Mouse (Mus musculus): ENCODE results near the gene Cdc37l1. TPM values are rescaled to one million over a fixed set of nuclear protein-coding genes. Genes with fewer than 3 reads are reported as not detected.

Cdc37l1 gene
- polyA plus RNA-seq, 1 experiment from 2014 or later = 47.1 TPM

DNA sequence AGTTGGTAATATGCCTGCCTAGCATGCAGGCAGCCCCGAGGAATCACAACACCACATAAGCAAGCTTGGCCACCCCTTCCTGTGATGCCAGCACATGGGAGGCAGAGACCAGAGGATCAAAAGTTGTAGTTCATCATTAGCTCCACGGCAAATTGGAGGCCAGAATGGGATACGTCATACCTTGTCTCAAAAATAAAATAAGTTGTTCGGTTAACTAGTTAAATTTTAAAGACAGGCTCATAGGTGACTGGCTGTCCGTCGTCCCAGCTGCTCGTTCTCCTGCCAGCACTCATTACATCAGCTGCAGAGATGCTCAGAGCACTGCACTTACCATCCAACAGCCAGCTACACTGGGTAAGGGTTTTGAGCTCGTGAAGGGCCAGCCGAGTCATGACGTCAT lies 47.4 kb downstream of the Cdc37l1 start:
- H3K4me1 ChIP-seq (replicated peaks) = no peaks in the 10 kb centered on the region
- ATAC-seq (ENCODE audit: low FRiP score, low read depth) = no peak
- no peak overlapping the region for H3K9ac ChIP-seq
- H3K4me3 ChIP-seq = no peak overlapping the region
- H3K27me3 ChIP-seq = no peaks in the 10 kb centered on the region
- no peaks in the 10 kb centered on the region for H3K9me3 ChIP-seq
- no peak overlapping the region for H3K4me2 ChIP-seq
- H3K27ac ChIP-seq (replicated peaks) = no peak overlapping the region
- WGBS = 95% methylated on average over 10 of the region's 10 CpGs
- peaks cover 7% of the 10 kb centered on the region; the same call in 1 of the 2 replicates for H3K36me3 ChIP-seq

- H3K9me3 ChIP-seq = no peaks in the 10 kb centered on the region
- H3K4me3 ChIP-seq = no peak overlapping the region
- ATAC-seq (ENCODE audit: low FRiP score, low read depth) = no peak
- peaks cover 4% of the 10 kb centered on the region; the same call in 1 of the 2 replicates for H3K4me1 ChIP-seq (replicated peaks)
- H3K9ac ChIP-seq = no peak overlapping the region
- no peak overlapping the region for H3K4me2 ChIP-seq
- peaks cover 7% of the 10 kb centered on the region; the same call in 1 of the 2 replicates for H3K36me3 ChIP-seq
- H3K27me3 ChIP-seq = no peaks in the 10 kb centered on the region
- H3K27ac ChIP-seq (replicated peaks) = no peak overlapping the region
Observed at GRCm38 (mm10) chr19:29039334-29039733, 49.2 kb downstream of the Cdc37l1 start.

GRCm38 (mm10) chr19:29040206-29040605 lies 50.1 kb downstream of the Cdc37l1 start:
- Histone ChIP-seq H3K27me3 (no peaks in the 10 kb centered on the region), H3K4me1 (replicated peaks) (peaks cover 8% of the 10 kb centered on the region; the same call in 1 of the 2 replicates), H3K9ac (no peak overlapping the region), H3K9me3 (no peaks in the 10 kb centered on the region), H3K27ac (replicated peaks) (no peak overlapping the region), H3K4me2 (no peak overlapping the region), H3K36me3 (peaks cover 7% of the 10 kb centered on the region; the same call in 1 of the 2 replicates), H3K4me3 (no peak overlapping the region)
- ATAC-seq (ENCODE audit: low FRiP score, low read depth) = no peak
- 95% methylated on average over 4 of the region's 4 CpGs for WGBS

- Histone ChIP-seq H3K4me1 (replicated peaks) (peaks cover 25% of the 10 kb centered on the region), H3K4me2 (no peak overlapping the region), H3K4me3 (no peak overlapping the region), H3K9ac (no peak overlapping the region), H3K9me3 (no peaks in the 10 kb centered on the region), H3K36me3 (peaks cover 4% of the 10 kb centered on the region; the same call in 1 of the 2 replicates), H3K27ac (replicated peaks) (no peak overlapping the region), H3K27me3 (no peaks in the 10 kb centered on the region)
- no peak for ATAC-seq (ENCODE audit: low FRiP score, low read depth)
- 84% methylated on average over 6 of the region's 6 CpGs for WGBS
Observed at GRCm38 (mm10) chr19:29042143-29042542, 52.0 kb downstream of the Cdc37l1 start.

DNA sequence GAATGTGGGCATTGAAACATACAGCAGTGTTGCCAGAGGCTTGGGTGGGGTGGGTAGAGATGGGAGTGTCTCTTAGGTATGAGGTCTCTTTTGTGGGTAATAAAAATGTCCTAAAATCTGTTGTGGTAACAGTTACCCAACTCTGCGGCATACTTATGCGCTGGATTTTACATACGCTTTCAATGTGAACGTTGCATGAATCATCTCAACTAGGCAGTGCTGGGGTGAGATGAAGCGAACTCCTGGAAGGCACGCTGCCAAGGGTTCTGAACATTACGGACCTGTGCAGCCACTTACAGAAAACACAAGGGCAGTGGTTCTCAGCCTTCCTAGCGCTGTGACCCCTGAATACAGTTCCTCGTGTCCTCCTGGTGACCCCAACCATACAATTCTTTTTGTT lies 52.5 kb downstream of the Cdc37l1 start:
- no peaks in the 10 kb centered on the region for H3K27me3 ChIP-seq

DNA sequence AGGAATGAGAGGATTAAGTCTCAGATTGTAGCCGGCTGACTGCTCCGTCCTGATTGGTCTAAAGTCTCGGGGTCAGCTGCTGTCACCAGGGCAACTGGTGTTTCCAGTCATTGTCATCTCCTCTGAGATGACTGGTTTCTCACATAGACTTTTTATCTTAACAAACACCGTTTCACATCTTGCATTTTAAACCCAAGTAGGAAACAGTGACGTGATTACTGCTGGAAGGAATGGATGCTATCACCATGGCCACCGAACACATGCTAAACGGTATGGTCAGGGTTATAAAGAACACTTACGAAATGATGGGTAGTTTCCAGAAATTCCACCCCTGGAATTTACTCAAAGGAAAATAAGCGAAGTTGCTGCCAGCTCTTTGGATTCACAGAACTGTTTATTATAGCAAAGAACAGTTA lies 54.2 kb downstream of the Cdc37l1 start:
- Histone ChIP-seq H3K27ac (replicated peaks) (no peak overlapping the region), H3K4me1 (replicated peaks) (peaks cover 31% of the 10 kb centered on the region), H3K36me3 (no peaks in the 10 kb centered on the region), H3K4me3 (no peak overlapping the region), H3K9me3 (no peaks in the 10 kb centered on the region), H3K27me3 (no peaks in the 10 kb centered on the region), H3K9ac (no peak overlapping the region), H3K4me2 (no peak overlapping the region)
- ATAC-seq (ENCODE audit: low FRiP score, low read depth) = no peak
- 28% methylated on average over 9 of the region's 9 CpGs for WGBS

More for the DNA sequence above, 52.5 kb downstream of the Cdc37l1 start:
- no peaks in the 10 kb centered on the region for H3K9me3 ChIP-seq
- H3K36me3 ChIP-seq = no peaks in the 10 kb centered on the region; the same call in 1 of the 2 replicates
- WGBS = 87% methylated on average over 9 of the region's 9 CpGs
- no peak overlapping the region for H3K4me2 ChIP-seq
- H3K9ac ChIP-seq = no peak overlapping the region
- H3K27ac ChIP-seq (replicated peaks) = no peak overlapping the region
- no peak overlapping the region for H3K4me3 ChIP-seq
- ATAC-seq (ENCODE audit: low FRiP score, low read depth) = no peak
- H3K4me1 ChIP-seq (replicated peaks) = peaks cover 26% of the 10 kb centered on the region

GRCm38 (mm10) chr19:29045369-29045768 lies 55.2 kb downstream of the Cdc37l1 start:
- H3K9ac ChIP-seq = no peak overlapping the region
- H3K4me2 ChIP-seq = no peak overlapping the region
- no peak for ATAC-seq (ENCODE audit: low FRiP score, low read depth)
- no peaks in the 10 kb centered on the region for H3K36me3 ChIP-seq
- no peak overlapping the region for H3K4me3 ChIP-seq
- 65% methylated on average over 4 of the region's 4 CpGs for WGBS
- H3K4me1 ChIP-seq (replicated peaks) = peaks cover 31% of the 10 kb centered on the region
- no peaks in the 10 kb centered on the region for H3K9me3 ChIP-seq
- no peaks in the 10 kb centered on the region for H3K27me3 ChIP-seq
- H3K27ac ChIP-seq (replicated peaks) = no peak overlapping the region

- Histone ChIP-seq H3K27ac (replicated peaks) (no peak overlapping the region), H3K9me3 (no peaks in the 10 kb centered on the region), H3K4me3 (peak overlapping the region; percentile 85), H3K4me2 (peak overlapping the region; percentile 72), H3K36me3 (no peaks in the 10 kb centered on the region), H3K4me1 (replicated peaks) (peaks cover 31% of the 10 kb centered on the region), H3K27me3 (no peaks in the 10 kb centered on the region), H3K9ac (peak overlapping the region; percentile 24; the same call in 1 of the 2 replicates)
- no peak for ATAC-seq (ENCODE audit: low FRiP score, low read depth)
- 59% methylated on average over 15 of the region's 15 CpGs for WGBS
Observed at GRCm38 (mm10) chr19:29045956-29046650, 56.0 kb downstream of the Cdc37l1 start.

DNA sequence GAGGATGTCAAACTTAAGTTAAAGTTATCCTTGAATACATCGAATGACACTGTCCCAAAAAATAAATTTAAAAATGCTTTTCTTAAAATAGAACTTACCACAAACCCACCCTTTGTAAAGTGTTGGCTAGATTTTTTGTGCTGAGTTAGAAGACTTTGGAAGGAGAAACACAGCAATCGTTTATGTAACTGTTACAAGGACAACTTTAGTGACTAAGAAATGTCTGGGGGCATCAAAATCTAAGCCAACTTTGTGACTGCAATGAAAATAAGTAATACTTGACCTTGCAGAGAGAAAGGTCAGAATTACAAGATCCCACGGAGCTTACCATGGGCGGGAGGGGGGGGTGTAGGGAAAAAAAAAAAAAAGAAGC lies 56.8 kb downstream of the Cdc37l1 start:
- WGBS = 32% methylated on average over 4 of the region's 4 CpGs
- peak overlapping the region; percentile 83 for H3K27ac ChIP-seq (replicated peaks)
- H3K4me1 ChIP-seq (replicated peaks) = peaks cover 31% of the 10 kb centered on the region
- no peaks in the 10 kb centered on the region for H3K27me3 ChIP-seq
- H3K9me3 ChIP-seq = no peaks in the 10 kb centered on the region
- ATAC-seq (ENCODE audit: low FRiP score, low read depth) = no peak
- H3K36me3 ChIP-seq = no peaks in the 10 kb centered on the region
- H3K4me3 ChIP-seq = peak overlapping the region; percentile 85
- H3K4me2 ChIP-seq = peak overlapping the region; percentile 72
- peak overlapping the region; percentile 87 for H3K9ac ChIP-seq

GRCm38 (mm10) chr19:29047334-29048170 lies 57.4 kb downstream of the Cdc37l1 start, which contains the start of gene Ak3:
TSS of gene Ak3 (minus strand) at chr19:29047961.
- H3K27ac ChIP-seq (replicated peaks) = peak within 1 kb of the TSS; percentile 83
- WGBS = under 1% methylated on average over 65 of the region's 68 CpGs
- peak within 1 kb of the TSS; percentile 85 for H3K4me3 ChIP-seq
- peaks cover 31% of the 10 kb centered on the region for H3K4me1 ChIP-seq (replicated peaks)
- peak within 1 kb of the TSS; percentile 72 for H3K4me2 ChIP-seq
- H3K27me3 ChIP-seq = no peaks in the 10 kb centered on the region
- no peaks in the 10 kb centered on the region for H3K36me3 ChIP-seq
- no peaks in the 10 kb centered on the region for H3K9me3 ChIP-seq
- peak; percentile 92 for ATAC-seq (ENCODE audit: low FRiP score, low read depth)
- peak within 1 kb of the TSS; percentile 87 for H3K9ac ChIP-seq

DNA sequence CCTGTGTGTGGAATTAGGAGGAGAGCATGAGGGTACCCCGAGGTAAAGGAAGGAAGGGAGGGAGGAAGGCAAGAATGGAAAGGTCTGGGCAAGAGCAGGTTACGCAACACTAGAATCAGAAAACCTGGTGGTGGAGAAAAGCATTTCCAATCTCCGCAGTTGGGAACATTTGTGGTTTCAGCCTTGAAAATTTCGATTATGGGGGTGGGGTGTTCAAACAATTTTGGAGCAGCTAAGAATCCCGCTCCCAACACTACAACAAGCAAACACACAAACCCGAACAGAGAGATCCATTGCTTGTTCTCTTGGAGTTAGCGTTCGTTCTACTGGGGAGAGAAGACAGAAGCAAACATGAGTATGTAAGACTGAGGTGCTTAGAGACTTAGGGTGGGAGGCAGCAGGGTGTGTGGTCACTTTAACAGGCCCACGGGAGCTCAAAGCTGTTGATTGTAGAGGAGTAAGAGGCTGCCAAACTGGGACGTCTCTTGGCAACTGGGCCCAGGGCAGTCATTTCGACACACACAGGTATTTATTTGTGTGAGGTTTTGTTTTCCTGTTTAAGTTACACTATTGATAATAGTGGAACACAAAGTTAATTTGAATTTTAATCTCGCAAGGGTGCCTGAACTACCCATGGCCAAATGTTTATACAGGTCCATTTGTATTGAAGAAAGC lies 59.4 kb downstream of the Cdc37l1 start:
- peaks cover 27% of the 10 kb centered on the region for H3K4me1 ChIP-seq (replicated peaks)
- 81% methylated on average over 12 of the region's 12 CpGs for WGBS
- no peaks in the 10 kb centered on the region for H3K27me3 ChIP-seq
- H3K4me3 ChIP-seq = no peak overlapping the region
- no peak overlapping the region for H3K4me2 ChIP-seq
- no peak for ATAC-seq (ENCODE audit: low FRiP score, low read depth)
- no peaks in the 10 kb centered on the region for H3K36me3 ChIP-seq
- no peak overlapping the region for H3K27ac ChIP-seq (replicated peaks)
- H3K9me3 ChIP-seq = no peaks in the 10 kb centered on the region
- H3K9ac ChIP-seq = no peak overlapping the region
